Mouse (Mus musculus) cortical plate, adult 2 months (tissue): ENCODE data around the gene Cdc14b.

Source experiments
- CTCF ChIP-seq: fragments of 200-500 bp; IDR thresholded peaks from 2 replicates; pipeline ENCODE4 v1.5.1; 2011; ENCODE audit warnings: mild to moderate bottlenecking, control low read depth, low read length; ENCODE audit not compliant: insufficient read depth; ENCODE audit errors: extremely low read depth
- POLR2A ChIP-seq: fragments of 200-500 bp; IDR thresholded peaks from 2 replicates; pipeline ENCODE4 v1.6.1; 2011; ENCODE audit warnings: mild to moderate bottlenecking, low read length, control low read depth; ENCODE audit not compliant: insufficient read depth; ENCODE audit errors: extremely low read depth

- TF ChIP-seq CTCF = no peak
- no peak for TF ChIP-seq POLR2A
These were observed 11.7 kb upstream of the Cdc14b start for GRCm38 (mm10) chr13:64286791-64287190.
